Mouse (Mus musculus) lung, postnatal 10 days (tissue): Measurements from ENCODE around the gene Gm5039.
"Not testable (repeated sequence)": the region's sequence is repeated elsewhere in the genome, so short reads cannot be mapped to it uniquely, and the experiment has no call there.

Source experiments
- DNase-seq: peaks from one replicate; pipeline ENCODE4 v3.0.0; 2021

Gene Gm5039

DNA sequence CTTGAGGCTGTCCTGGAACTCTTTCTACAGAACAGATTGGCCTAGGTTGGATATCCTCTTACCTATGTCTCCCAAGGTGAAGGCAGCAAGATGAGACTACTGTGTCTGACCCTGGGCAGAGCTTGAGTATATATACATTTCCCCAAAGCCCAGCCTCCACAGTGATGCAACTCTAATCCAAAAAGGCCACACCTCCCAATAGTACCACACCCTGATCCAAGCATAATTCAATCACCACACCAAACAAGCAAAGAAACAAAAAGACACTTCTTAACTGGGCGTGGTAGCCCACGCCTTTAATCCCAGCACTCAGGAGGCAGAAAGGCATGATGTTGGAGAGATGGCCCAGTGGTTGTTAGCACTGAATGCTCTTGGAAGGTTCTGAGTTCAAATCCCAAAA lies at the start of gene Gm5039:
TSS of gene Gm5039 (minus strand) at position 101 of the 400 bp plus-strand sequence.
- DNase-seq = not testable (repeated sequence)

DNA sequence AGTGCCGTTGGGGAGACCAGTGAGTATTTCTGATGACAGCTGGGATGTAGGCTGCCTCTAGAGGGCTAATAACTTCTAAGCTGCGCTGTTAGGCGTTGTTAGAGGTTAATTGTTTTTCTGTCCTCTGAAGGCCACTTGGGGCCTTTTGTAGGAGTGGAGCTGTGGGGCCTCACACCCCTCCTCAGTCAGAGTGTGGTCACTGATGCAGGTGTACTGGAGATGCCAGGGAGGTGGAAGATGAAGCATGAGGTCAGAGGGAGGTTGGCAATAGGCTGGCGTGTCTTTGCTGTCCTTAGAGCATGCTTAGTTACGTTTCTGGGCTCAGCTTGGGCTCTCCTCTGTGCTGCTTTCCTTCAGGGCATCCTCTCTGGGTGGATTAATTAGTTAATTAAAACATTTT lies 48.2 kb upstream of the Gm5039 start:
- DNase-seq = no peak

DNA sequence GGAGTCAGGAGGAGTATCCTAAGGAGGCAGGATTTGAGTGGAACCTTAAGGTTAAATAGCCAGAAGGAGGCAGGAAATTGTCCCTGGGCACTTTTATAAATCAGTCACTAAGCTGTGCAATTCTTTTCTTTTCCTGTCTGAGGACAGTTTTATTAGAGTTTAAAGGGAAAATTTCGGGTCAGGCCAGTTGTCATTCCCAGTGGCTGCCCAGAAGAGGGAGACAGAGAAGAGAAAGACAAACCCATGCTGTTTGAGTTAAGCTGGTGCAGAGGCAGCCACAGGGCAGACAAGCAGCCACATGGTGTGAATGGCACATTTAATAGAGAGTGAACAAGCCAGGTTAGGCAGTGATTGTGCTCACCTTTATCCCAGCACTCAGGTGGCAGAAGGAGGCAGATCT lies 46.5 kb upstream of the Gm5039 start:
- DNase-seq = not testable (repeated sequence)

DNA sequence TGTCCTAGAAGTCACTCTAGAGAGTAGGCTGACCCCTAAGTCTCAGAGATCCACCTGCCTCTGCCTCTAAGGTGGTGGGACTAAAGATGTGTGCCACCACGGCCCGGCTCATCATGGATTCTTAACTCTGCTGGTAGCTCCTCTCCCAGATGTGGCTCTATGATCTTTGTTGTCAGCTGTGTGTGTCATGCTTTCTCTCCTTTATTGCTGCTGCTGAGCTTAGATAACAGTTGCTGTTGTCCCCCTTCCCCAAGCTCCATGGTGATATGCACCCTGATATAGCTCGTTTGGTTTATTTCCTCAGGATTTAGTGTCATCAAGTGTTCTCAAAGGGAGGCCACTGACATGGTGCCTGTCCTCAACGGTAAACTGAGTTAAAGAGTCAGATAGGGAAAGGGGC lies 45.9 kb upstream of the Gm5039 start:
- DNase-seq = not testable (repeated sequence)

DNA sequence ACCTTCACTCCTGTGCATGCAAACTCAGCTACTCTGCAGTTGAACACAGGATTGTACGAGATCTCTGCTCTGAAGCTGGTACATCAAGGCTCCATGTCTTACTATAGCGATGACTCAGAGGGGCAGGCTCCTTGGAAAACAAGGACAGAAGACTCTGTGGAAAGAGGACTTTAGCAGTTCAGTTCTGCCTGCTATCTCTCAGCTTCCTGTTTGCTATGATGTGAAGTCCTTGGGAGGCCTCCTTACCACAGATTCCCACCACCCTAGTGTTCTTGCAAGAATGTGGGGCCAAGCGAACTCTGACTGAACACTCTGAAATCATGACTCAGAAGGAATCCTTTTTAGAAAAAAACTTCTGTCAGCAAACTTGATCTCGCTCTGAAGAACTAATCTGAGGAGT lies 44.8 kb upstream of the Gm5039 start:
- DNase-seq = no peak

DNA sequence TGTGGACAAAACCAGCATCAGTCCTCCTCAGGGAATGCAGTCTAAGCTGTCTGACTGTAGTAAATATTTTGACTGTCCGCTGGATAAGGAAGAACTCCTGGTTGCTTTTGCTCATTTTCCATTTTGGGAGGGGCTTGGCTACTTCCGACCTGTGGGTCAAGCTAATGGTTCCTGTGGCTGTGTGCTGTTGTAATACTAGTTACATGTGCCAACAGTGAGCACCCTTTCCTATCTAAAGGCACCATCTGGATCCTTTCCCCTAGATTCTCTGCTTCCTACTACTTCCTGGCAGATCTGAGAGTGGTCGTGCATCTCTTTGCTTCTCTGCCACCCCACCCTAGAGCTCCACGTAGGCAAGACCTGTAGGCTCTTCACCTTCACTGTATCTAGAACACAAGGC lies 43.8 kb upstream of the Gm5039 start:
- DNase-seq = no peak

DNA sequence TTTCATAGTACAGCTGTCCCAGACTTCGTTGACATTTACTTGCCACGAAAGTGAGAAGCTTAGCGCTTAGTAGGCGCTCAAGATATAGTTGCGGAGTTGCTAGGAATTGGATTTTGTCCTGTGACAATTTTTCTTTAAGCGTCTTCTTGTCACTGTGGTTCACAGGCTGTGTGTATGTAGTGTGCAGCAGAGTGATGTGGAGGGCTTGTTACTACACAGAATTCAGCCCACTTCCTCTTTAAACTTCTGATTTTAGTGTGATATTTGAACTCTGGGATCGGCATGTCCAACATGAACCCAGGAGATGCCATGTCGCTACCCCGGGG lies 37.3 kb upstream of the Gm5039 start:
- DNase-seq = no peak

DNA sequence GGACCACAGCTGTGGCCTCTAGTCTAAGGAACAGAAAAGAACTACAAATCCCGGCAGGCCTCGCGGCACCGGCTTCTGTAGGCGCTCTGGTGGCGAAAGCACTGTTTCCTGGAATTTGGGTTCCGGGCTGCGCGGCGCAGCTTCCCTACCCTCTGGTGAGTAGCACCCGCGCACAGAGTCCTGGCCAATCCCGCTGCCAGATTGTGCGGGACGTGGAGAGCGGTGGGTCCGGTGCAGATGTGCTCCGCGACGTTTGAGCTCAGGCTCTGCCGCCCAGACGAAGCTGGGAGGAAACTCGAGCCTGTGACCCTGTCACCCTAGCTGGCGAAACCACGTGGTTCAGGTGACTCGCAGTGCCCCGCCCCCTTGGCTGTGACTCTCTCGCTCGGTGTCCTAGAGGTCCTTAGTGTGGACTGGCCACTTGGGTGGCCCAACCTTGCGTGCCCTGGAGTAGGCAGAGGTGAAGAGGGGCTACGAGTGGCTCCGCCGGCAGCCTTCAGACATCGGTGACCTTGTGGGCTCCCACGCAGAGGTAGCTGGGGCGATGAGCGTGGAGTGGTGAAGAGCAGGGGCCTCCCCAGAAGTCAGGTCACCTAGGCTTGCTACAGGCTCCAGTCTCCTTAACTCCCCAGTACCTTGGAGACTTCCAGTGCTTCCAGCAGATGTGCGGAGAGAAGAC lies 36.8 kb upstream of the Gm5039 start, which contains the start of gene Adck1:
TSS of gene Adck1 (plus strand) at position 114 of the 679 bp plus-strand sequence.
- DNase-seq = peak; percentile 92

DNA sequence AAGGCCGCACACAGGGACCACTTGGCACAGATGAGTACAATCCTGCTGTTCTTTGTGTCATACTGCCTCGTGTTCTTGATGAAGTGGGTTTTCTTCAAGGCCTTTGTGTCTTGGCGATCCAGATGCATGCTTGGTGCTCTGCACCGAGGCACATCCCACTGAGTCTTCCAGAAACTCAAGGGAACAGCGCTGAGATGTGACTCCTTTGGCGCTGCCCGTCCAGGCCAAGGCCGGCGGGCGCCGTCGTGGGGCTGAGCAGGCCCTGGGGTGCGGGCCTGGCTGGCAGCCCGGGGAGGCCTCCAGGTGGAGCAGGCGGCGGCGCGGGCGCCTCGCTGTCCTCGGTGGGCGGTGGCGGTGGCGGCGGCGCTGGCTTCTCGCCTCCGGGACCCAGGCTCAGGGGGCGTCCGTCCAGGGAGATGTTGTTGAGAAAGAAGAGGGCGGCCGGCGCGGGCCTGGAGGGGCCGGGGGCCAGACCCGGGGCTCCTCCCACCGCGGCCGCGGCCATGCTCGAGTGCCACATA lies 30.4 kb upstream of the Gm5039 start:
- DNase-seq = no peak

DNA sequence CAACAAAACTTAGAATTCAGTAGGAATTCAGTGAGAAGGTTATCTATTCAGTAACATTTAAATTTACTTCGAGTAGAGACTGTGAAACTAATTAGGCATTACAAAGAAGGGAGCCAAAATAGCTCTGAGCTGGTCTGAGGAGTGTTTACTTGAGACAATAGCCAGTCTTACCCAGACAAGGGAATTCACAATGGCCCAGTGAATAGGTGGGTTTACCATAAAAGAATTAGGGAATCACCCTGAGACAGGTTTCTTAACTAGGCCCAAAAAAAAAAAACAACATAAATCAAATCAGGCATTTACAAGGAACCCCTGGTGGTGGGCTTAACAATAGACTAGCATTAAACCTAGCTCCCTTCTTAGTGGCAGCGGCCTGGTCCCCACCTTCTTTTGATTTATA lies 17.5 kb upstream of the Gm5039 start:
- DNase-seq = not testable (repeated sequence)

DNA sequence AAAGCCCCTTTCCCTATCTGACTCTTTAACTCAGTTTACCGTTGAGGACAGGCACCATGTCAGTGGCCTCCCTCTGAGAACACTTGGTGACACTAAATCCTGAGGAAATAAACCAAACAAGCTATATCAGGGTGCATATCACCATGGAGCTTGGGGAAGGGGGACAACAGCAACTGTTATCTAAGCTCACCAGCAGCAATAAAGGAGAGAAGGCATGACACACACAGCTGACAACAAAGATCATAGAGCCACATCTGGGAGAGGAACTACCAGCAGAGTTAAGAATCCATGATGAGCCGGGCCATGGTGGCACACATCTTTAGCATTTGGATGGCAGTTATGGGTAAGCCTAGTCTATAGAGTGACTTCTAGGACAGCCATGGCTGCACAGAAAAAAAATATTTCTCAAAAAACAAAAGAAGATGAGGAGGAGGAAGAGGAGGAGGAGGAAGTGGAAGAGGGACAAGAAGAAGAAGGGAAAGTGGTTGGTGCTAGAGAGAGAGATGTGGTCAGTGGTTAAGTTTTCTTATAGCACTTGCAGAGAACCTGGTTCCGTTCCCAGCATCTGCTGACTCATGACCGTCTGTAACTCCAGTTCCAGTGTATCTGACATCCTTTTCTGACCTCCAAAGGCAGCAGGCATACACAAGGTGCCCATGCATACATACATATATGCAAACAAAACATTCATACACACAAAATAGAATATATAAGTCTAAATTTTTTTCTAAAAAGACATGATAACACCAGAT lies 13.0 kb upstream of the Gm5039 start:
- DNase-seq = not testable (repeated sequence)

DNA sequence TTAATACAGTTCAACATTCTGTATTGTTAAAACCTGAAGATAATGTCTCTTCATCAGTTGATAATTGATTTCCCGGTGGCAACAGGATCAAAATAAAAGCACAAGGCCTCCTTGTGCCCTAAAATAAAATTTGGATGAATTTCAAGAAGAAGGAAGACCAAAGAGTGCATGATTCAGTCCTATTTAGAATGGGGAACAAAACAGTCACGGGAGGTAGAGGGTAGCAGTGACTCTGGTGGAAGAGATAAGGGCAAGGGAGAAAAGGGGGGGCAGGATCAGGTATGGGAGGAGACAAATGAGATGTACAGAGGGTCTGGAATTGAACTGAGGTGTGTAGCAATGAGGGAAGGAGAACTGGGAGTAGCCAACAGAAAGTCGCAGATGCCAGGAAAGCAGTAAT lies 9.3 kb downstream of the Gm5039 start:
- no peak for DNase-seq

DNA sequence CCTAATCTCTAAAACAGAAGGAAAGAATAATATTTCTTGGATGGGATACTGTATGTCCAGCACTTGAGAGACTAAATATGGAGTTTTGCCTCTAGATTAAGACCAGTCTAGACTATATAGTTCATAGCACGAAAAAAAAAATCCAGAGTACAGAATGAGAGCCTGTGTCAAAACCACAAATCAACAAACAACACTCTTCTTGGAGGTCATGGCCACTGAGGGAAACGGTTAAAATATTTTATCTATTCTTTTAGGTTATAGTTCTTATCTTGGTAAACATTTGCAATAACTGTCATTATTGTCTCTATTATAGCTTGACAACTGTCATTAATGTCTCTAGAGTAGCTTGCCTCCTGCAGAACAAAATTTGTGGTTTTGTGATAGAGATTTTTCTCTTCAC lies 26.7 kb downstream of the Gm5039 start:
- not testable (repeated sequence) for DNase-seq

DNA sequence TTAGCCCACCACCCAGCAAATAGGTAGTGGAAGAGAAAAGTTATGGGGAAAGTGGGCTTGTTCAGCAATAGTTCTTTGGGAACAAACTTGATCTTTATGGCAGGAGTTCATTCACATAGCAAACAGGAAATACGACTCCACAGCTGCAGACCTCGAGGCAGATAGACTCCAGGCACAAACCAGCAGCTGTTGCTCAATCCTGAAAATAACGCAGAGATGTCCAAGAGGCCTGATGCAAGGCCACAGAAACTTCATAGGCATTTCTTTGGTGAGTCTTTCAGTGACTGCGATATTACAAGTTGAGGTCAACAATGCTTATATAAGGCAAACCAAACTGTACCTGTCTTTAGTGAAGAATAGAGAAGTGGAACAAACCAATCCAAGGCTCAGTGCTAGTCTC lies 30.7 kb downstream of the Gm5039 start:
- not testable (repeated sequence) for DNase-seq

DNA sequence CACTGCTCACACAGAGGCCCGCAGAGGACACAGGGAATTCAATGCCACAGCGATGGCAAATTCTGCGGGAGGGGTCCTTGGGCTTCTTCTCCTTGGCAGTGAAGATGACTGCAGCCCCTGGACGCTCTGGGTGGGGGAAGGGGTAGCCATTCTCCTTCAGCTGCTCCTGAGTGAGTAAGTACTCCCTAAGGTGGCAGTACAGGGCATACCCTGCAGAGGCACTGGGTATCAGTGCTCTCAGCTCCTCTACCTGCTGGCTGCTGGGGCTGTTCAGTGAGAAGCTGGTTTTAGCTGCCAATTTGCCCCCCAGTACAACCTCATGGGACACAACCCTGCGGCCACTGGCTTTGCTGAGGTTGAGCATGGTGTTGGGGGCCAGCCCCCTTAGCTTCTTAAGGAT lies 38.6 kb downstream of the Gm5039 start:
- not testable (repeated sequence) for DNase-seq

DNA sequence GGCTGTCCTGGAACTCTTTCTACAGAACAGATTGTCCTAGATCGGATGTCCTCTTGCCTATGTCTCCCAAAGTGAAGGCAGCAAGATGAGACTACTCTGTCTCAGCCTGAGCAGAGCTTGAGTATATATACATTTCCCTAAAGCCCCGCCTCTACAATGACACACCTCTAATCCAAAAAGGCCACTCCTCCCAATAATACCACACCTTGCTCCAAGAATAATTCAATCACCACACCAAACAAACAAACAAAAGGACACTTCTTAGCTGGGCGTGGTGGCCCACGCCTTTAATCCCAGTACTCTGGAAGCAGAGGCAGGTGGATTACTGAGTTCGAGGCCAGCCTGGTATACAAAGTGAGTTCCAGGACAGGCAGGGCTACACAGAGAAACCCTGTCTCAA lies 49.4 kb downstream of the Gm5039 start, which contains the start of gene Gm5662:
TSS of gene Gm5662 (minus strand) at position 101 of the 400 bp plus-strand sequence.
- DNase-seq = not testable (repeated sequence)
